Mouse (Mus musculus) liver (tissue): ENCODE data around the gene Ctnnd2.
A peak's percentile ranks its signal among the peaks of the same experiment; 100 is the strongest.

Experiments
- DNase-seq: peaks from one replicate; pipeline ENCODE4 v3.0.0-alpha.2; 2020; ENCODE audit warnings: mixed read lengths

Ctnnd2 gene

DNA sequence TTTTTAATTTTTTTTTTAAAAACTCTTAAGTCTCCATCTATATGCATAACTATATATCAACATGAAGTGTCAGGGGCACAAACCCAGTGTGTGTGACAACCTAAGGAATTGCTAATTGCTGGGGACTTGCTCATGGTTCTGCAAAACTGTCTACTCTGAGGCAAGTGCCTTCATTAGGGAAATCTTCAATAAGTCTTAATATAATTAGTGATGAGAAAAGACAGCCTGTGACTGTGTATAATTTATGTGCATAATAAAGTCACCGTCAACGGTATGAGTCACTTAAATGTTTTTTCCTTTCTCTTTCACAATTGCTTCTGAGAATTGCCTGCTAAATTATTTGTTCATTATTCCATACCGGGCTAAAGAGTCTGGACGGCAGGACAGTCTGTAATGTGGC, 228.7 kb downstream of the Ctnnd2 start:
- no peak for DNase-seq

DNA sequence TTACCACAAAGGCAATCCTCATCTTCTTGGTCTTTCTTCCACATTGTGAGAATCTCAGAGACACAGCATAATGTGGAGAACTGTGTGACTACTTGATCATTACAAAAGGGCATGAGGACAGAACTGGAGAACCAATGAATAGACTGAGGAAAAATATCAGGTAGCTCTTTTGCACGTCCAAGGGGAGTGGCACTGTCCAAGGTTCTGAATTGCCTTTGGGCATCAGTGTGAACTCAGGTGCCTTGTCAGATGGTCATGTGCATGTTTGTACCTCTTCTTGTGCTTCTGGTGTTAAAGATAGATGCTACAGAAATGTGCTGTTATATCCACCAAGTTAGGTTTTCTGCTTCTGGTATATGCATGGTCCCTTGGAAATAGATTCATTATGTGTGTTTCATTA, 233.9 kb downstream of the Ctnnd2 start:
- DNase-seq, result peak; percentile 12

DNA sequence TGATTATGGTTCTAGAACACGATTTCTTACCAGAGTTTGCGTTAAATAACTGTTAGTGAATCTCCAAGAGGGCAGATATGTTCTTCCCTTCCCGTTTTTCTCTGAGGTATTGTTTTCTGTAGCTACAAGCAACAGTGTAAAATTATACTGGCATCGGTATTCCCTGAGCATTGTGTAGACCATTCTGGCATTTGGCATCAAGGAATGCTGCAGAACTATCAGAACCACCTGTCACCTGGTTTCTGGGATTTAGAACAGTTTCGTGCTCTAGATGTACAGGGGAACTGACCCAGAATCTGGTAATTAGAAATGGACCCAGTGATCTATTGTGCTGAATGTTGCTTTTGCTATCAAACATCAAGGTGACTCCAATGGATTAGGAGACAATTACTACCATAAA, 250.8 kb downstream of the Ctnnd2 start:
- DNase-seq, result no peak

DNA sequence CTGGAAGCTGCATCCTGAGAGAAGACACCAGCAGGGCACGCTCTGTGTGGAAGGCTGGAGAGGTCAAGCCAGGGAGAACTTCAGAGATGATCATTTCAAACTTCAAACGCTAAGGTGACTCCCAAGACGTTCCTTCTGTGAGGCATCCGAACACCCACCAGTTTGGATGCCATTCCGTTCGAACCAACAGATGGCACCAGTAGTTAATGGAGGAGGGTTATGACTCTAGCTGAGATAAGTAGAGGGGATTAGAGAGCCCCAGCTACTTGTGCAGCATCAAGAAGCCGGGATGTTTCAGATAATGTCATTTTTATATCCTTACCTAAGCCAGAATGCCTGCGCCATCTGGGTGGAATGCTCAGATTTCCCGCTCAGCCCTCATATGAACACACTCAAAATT, 251.9 kb downstream of the Ctnnd2 start:
- DNase-seq, result no peak

DNA sequence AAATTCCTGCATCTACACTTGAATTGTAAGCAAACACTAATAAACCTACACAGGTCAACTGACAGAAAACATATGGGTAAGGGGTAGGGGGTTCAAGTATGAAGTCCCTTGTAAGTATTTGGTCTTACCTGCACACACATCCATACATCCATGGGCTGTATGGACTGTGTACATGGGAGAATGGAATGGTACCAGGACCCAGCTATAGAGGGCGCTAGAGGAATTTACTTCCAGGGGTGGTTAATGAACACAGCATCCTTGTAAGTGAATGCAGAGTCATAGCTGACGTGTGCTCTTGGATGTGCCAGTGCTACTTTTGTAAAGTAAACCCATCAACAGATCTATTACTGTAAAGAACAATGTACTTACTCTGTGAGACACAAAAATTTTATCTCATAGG, 254.9 kb downstream of the Ctnnd2 start:
- peak; percentile 14 for DNase-seq

DNA sequence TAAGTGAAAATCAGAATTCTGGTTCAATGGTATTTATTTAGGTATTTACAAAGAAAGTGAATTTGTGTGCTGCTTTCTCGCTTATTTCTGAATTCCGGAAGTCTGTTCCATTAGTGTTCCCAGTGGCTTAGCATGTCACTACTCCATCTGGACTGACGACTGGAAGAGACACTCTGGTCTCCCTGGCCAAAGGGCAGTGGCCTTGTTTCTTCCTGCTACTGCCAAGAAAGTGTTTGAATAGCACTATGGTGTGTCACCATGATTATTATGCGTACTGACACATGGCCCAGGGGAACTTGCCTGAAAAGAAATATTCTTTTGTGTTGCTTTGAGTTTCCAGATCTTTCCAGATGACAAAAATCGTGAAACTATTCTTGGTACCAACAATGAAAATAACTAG, 266.7 kb downstream of the Ctnnd2 start:
- DNase-seq, result no peak

DNA sequence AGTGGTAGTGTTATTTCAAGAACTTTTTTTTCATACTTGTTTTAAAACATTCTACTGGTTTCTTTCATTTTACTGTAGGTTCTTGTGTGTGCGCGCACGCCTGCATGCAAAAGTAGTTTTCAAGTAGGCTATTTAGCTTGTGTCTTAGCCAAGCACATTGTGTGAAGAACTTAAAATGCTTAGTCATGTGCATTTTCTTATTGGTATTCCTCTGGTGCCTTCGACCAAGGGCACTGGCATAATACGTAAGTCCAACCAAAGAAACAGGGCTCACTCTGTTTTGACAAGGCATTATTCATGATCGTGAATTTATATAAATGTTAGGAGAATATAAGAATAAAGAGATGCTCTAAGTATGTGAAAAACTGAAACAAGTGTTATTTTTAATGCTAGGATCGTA, 278.4 kb downstream of the Ctnnd2 start:
- DNase-seq, result no peak

DNA sequence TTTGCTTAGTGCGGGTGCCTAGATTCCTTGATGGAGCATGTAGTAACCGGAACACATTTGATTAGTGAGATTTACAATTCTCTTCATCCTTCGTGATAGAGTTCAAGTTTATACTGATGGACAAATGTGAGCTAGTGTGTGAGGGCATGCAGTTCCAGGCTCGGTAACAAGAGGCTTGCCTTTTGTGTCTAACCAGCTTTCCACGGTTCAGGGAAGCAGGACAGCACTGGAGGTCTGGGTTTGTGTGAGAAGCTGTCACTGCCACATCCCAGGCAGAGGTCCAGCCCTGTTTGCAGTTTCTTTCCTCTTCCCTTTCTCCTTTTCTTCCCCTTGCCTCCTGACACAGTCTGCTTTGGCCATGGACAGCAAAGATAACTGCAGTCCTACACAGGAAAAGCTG, 279.5 kb downstream of the Ctnnd2 start:
- DNase-seq, result no peak

DNA sequence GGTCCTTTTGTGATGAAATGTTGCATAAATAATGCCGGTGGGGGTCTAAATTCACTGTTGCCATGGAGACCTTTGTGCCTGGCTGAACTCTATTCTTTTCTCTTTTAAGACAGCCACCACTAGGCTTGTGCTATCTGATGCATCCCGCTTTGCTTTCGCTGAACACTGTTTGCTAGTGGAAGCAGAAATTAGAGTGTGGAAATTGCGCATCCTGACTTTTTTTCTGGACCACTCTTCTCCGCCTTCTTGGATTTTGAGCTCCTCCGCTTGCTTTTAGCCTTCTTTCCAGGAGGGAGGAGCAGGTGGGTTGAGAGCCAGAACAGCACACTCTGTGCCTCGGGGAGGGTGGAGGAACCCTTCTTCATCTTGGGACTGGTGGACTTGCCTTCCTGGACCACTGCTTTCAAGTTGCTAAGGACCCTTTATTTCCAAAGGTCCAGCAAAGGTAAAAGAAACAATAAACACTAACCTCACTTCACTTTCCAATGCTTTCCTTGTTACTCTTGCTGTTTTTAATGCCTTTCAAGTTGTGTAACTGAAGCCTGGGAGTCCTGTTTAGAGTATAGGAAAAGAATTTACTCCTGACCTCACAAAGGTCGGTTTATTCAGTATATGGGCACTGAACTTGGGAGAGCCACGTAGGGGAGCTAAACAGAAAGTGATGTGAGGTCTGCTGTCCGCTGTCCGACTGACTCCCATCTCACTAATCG, 285.3 kb downstream of the Ctnnd2 start:
- no peak for DNase-seq

DNA sequence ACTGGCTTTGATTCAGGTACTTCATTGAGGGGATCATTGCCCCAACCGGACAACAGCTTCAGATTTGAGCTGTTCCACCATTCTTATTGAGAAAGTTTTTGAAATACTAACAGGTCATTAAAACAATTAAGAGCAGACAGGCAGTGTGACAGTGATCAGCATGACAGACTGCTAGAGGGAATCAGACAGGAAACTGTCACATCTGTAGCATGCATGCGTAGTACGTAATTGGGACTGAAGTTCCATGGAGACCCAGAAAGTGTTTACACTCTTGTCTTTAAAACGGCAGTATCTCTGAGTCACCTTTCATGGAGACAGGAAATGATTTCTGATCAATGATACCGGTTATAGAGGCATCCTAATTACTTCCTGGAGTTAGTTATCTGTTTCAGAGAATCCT, 286.3 kb downstream of the Ctnnd2 start:
- no peak for DNase-seq

DNA sequence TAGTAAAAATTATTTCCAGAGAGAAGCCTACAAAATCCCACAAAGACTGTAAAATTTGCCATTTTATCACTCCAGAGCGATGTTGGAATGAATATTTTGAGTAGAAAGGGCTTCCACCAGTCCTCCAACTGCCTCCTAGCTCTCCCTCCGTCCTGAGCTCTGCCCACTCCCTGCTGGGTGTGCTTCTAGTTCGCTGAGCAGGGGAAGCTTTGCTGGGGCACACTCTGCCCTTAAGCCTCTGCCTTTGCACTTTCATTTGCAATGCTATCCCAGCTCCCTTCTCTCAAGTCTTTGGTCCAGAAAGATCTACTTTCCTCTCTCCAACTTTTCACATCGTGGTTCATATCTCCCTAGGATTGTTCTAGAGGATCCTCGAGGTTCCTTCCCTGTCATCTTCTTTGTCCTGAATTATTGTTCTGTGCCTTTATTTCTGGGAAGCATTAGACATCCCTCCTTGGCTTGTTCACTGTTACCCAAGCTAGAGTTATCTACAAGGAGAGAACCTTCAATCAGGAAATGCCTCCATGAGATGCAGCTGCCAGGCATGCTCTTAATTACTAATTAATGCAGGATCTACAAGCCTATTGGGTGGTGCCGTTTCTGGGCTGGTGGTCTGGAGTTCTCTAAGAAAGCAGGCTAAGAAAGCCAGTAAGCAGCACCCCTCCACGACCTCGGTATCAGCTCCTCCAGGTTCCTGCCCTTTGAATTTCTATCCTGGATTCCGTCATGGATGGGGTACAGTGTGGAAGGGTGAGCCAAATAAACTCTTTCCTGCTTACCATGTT, 288.1 kb downstream of the Ctnnd2 start:
- no peak for DNase-seq

DNA sequence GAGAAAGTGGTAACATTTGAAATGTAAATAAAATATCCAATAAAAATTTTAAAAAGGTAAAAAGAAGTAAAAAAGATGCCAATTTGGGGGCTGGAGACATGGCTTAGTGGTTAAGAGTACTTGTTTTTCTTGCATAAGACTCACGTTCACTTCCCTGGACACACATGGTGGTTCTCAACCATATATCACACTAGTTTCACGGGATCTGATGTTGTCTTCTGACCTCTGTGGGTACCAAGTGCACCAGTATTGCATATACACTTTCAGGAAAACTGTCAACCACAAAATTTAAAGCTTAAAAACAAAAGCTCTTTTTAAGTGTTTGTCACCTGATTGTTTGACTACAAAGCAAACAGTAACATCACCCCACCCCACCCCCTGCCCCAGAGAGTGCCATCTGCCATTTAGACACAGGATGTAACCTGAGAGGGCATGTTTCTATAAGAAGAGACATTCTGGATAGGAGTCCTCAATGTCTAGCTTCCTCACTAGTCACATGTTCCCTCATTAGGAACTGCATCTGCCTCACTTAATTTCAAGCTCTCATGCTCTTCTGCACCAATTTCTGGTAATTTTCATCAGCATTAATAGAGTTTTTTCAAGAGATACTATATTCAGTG, 290.5 kb downstream of the Ctnnd2 start:
- no peak for DNase-seq

DNA sequence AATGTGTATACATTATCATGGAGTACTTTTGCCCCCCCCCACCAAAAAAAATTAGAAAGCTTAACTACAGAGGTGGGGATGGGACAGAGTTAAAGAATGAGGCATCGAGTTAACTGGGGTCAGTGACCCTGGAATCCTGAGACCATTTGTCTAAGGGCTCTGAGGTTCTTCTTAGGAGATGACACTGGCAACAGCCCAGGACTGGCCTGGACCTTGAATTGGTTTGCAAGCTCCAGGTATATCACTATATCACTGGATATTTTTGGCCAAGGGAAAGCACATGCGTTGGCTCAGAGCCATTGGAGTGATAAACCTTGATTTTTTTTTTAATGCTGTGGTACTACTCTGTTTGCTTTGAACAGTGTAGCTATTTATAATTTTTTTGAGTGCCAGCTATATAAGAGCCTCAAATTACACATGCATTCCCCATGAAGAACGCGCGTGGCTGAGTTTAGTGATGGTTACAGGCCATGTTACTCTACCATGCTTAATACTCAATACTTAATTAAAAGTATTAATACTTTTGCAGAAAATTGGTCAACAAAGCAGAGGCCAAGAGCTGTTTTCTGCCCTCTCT, 291.2 kb downstream of the Ctnnd2 start:
- no peak for DNase-seq

DNA sequence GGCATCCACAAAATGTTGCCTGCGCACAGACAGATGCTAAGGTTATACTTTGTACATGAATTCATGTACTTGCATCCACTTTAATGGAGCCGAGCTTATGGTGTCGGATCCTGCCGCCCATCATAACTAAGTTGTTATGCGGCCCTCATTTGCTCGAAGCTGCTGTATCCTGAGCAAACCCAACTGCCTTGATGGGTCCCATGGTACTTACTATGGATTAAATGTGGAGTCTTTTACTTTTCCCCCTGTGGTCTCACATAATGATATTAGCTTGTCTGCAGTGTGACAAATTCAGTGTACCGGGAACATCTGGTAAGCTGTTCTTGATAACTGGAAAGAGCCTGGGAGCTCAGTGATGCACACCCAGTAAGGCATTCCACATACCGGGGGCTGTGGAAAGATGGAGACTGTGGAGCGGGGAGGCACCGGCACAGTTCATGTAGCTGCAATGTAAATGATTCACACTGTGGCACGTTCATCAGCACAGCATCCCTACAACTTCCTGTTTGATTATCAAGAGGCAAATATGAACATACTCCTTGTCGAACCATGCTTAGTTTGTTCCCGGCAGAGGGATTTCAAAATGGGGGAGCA, 294.7 kb downstream of the Ctnnd2 start:
- no peak for DNase-seq

DNA sequence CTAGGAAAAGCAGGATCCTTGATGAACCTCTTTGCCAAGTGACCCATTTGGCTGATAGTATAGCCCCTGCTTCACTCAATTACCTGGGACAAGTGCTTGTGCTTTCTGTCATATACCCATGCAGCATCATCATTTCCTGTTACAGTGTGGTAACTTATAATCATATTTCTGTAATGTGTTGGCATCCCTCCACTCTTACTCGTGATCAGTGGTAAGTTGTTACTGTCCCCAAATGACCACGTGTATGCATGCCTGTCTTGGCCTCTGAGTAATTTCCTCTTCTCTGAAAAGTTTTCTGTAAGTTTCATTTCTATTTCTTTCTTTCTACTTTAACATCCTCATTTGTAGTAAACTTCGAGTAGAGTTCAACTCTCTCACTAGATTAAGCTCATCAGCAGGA, 296.4 kb downstream of the Ctnnd2 start:
- DNase-seq, result no peak

DNA sequence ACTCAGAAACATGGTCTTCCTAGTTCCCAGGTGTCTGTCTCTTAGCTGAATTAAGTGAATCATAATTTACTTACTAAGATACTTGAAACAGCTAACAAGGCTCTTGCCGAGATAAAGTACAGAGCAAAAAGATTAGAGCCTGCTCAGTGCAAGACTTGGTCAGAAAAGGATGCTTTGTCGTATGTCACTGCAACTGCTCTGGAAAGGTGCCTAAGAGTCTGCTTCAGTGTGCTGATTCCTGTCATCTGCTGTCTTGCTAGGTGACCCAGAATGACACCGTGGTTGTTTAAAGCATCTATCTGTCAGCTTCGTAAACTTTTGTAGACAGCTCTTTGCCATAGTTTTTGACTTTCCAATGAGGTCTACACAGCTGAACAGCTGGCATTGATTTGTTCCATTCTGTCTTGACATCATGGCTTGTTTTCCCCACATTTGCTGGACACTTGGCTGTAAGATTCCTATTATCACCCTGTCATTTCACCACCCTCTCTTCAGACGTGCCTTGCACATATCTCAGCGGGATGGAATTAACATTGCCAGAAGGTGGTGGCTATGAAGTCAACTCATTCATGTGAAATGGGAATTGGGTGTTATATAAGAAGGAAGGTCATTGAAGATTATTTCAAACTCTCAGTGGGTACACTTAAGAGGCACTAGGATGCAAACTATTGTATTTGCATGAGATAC, 299.0 kb downstream of the Ctnnd2 start:
- DNase-seq, result no peak

DNA sequence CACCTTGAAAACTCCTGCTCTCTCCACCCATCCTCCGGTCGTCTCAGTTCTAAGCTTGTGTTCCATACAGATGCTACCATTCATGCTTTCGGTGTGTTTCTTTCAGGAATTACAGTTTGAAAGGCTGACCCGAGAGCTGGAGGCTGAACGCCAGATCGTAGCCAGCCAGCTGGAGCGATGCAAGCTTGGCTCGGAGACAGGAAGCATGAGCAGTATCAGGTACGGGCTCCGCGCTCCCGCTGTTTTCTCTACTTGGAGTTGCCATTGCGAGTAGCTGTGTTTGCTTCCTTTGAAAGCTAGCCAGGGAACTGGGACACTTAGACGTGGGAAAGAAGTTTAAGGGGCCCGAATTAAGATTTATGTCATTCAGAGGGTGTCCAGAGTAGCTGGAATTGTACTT, 308.3 kb downstream of the Ctnnd2 start:
- DNase-seq, result no peak

DNA sequence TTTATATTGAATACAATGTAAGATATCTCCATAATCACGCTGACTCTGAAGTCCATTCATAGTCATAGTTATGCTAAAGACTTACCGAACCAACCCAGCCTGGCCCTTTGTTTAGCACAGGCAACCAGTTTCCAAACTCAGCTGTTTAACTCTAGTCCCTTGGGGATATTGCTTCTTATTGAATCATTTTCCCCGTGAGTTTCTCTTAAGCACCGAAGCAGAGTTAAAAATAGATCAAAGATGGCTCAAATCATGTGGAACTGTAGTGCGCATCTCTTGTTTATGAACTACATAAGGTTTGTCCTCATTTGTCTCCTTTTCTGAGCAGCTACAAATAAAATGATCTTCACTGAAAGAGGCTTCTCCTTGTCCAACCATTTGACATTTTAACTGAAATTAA, 334.1 kb downstream of the Ctnnd2 start:
- no peak for DNase-seq

DNA sequence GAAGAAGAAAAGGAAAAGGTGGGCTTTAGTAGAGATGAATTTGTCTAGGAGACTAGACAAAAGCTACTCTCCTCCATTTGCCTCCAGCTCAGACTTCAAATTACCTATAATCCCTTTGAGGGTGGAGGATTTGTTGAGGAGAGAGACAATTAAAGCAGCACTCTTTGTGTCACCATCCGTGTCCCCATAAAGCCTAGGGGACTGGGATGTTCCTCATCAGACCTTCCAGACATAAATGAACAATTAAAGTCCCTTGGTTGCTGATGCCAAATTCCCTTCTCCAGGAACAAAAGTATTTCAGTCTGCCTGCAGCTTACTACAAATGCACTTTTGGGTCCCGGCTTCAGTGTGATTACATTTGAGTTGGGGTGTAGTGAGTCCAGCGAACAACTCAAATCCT, 340.1 kb downstream of the Ctnnd2 start:
- no peak for DNase-seq

DNA sequence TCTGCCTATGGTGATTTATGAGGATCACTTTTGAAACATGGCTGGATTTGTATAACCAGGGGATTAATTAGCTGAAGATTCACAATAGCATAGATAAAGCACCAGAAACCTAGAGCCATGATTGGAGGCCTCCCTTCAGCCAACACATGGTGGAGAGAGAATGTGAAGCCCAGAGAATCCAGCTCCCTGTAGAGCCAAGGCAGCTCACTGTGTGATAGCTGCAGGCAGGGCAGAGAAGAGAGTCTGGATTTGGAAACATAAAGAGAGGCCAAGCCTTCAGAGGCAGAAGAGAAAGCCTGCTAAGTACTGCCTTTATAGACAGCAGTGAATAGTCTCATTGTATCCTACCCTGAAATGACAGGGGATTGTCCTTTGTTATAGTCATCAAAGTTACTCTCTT, 340.7 kb downstream of the Ctnnd2 start:
- DNase-seq, result no peak

DNA sequence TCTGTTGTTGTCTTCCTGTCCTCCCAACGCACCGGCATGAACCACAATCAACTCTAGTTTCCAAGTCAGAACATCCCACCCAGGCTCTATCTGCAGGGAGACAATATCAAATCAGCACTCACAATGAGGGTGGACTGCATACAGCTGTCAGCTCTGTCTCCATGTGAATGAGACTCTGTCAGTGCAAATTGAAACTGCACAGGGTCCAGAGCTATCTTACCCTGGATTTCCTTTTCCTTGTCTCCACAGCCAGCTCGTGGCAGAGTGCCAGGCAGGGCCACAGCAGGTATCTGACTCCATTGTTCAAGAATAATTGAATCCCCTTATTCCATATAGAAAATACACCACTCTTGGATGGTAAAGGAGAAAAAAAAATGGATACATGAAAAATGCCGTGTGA, 343.0 kb downstream of the Ctnnd2 start:
- DNase-seq, result peak; percentile 10

DNA sequence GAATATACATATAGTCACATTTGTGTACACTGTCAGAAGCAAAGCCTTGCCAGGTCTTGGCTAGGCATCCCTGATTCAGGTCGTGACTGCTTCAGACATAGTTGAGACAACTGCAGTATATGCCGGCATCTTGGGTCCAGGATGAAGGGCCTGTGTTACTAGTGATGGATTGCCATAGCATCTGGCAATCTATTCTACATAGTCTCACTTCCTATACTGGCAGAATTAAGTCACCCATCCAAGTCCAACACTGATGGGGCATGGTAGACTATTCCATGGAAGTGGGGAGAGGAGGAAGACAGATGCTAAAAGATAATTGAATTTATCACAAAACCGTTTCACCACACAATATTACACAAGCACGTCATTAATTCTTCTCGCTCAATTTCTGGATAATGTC, 369.1 kb downstream of the Ctnnd2 start:
- no peak for DNase-seq

DNA sequence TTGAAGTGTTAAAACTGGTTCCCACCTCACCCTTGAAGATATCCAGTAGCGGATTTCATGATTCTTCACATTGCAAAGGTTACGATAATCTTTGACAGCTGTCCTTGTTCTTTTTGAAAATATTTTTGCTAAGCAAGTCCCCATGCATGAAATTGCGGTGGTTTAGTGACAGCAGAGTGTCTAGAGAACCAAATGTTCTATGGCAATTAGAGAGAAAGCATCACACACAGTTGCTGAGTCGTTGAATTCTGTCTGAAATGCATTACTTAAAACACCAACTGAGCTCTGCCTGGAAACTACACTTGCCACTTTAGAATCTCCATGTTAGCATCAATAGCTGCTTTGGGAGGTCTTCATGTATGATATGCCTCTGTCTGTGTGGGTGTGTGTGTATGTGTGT, 375.9 kb downstream of the Ctnnd2 start:
- no peak for DNase-seq
